Mouse (Mus musculus) intestine, embryonic 15.5 days (tissue): Measurements from ENCODE around the gene Spata31d1b. TPM values are rescaled to one million over a fixed set of nuclear protein-coding genes. Genes with fewer than 3 reads are reported as not detected.
"Not testable (repeated sequence)": the region's sequence is repeated elsewhere in the genome, so short reads cannot be mapped to it uniquely, and the experiment has no call there.

Experiments
- ATAC-seq: fragments of 200-750 bp; cut with Nextera tagmentation; 2 replicates; pipeline ENCODE4 v1.8.0; 2017; ENCODE audit warnings: moderate TSS enrichment, moderate library complexity
- H3K27ac ChIP-seq: fragments of 300-500 bp; sonication (generic); 2 replicates; pipeline ENCODE4 v1.5.1; 2015; ENCODE audit warnings: mild to moderate bottlenecking, inconsistent platforms
- H3K27me3 ChIP-seq: fragments of 300-500 bp; sonication (generic); replicated peaks from 2 replicates; pipeline ENCODE4 v1.6.1; 2015; ENCODE audit warnings: inconsistent platforms
- H3K36me3 ChIP-seq: fragments of 300-500 bp; sonication (generic); 2 replicates; pipeline ENCODE4 v1.6.1; 2015; ENCODE audit warnings: inconsistent platforms
- H3K4me1 ChIP-seq: fragments of 300-500 bp; sonication (generic); replicated peaks from 2 replicates; pipeline ENCODE4 v1.6.1; 2015; ENCODE audit warnings: inconsistent platforms
- H3K4me2 ChIP-seq: fragments of 300-500 bp; sonication (generic); replicated peaks from 2 replicates; pipeline ENCODE4 v1.6.1; 2015; ENCODE audit warnings: mild to moderate bottlenecking, inconsistent platforms
- H3K4me3 ChIP-seq: fragments of 300-500 bp; sonication (generic); replicated peaks from 2 replicates; pipeline ENCODE4 v1.5.1; 2015; ENCODE audit warnings: inconsistent platforms
- H3K9ac ChIP-seq: fragments of 300-500 bp; sonication (generic); 2 replicates; pipeline ENCODE4 v1.6.1; 2015; ENCODE audit warnings: inconsistent platforms
- H3K9me3 ChIP-seq: fragments of 300-500 bp; sonication (generic); 2 replicates; pipeline ENCODE4 v1.6.1; 2016; ENCODE audit warnings: inconsistent platforms
- WGBS: fragments of 180-500 bp; shearing (Covaris S2); methylation state at CpG from one replicate; pipeline ENCODE4 v1.1.7; 2015; 5-methylcytosine and 5-hydroxymethylcytosine counted together
- polyA plus RNA-seq: library from polyadenylated mRNA; unstranded; fragments of >200 nt; fragmentation: Nextera tagmentation; extraction: Ambion mirVana; gene quantifications from 2 replicates; pipeline ENCODE4 v1.2.1, GENCODE M21; 2015

Gene Spata31d1b
- polyA plus RNA-seq, 1 experiment from 2014 or later, result not detected

GRCm38 (mm10) chr13:59734347-59734746 is 22.3 kb downstream of the Spata31d1b start:
- not testable (repeated sequence) for H3K9me3 ChIP-seq, H3K4me3 ChIP-seq, H3K4me1 ChIP-seq, H3K27me3 ChIP-seq, H3K9ac ChIP-seq, H3K36me3 ChIP-seq, H3K27ac ChIP-seq
- WGBS, result 28% methylated on average over 6 of the region's 6 CpGs
- ATAC-seq, result peak; percentile 41
- H3K4me2 ChIP-seq, result 0 out of 2 replicates have a peak overlapping the region, but pooled peaks have one; percentile 6

DNA sequence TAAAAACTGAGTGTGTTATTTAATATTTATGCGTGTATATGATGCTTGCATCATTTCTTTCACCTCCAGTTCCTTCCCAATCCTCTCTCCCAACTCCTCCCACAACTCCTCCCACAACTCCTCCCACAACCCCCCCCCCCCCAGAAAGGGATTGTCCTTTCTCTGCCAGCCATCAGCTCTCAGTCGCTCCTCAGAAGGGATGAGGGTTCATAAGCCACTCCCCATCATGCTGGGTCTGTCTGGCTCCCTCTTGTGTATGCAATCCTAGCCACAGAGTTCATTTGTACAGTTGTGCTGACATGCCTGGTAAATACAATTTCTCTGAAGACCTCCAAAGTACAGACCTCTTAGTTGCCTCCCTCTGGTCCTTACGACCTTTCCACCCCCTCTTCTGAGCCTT is 23.1 kb downstream of the Spata31d1b start:
- Histone ChIP-seq H3K27ac (no peak overlapping the region), H3K9me3 (no peaks in the 10 kb centered on the region), H3K27me3 (0 out of 2 replicates have a peak, but pooled peaks cover 3% of the 10 kb centered on the region), H3K4me1 (no peaks in the 10 kb centered on the region), H3K36me3 (no peaks in the 10 kb centered on the region), H3K4me3 (no peak overlapping the region), H3K4me2 (no peak overlapping the region), H3K9ac (no peak overlapping the region)
- WGBS, result 22% methylated on average over 3 of the region's 3 CpGs
- ATAC-seq, result peak; percentile 65

GRCm38 (mm10) chr13:59738455-59738854 is 26.4 kb downstream of the Spata31d1b start:
- Histone ChIP-seq H3K4me2 (no peak overlapping the region), H3K9ac (no peak overlapping the region), H3K27me3 (no peaks in the 10 kb centered on the region), H3K4me1 (no peaks in the 10 kb centered on the region), H3K36me3 (no peaks in the 10 kb centered on the region), H3K27ac (no peak overlapping the region), H3K4me3 (no peak overlapping the region), H3K9me3 (no peaks in the 10 kb centered on the region)
- 78% methylated on average over 2 of the region's 2 CpGs for WGBS
- no peak for ATAC-seq

DNA sequence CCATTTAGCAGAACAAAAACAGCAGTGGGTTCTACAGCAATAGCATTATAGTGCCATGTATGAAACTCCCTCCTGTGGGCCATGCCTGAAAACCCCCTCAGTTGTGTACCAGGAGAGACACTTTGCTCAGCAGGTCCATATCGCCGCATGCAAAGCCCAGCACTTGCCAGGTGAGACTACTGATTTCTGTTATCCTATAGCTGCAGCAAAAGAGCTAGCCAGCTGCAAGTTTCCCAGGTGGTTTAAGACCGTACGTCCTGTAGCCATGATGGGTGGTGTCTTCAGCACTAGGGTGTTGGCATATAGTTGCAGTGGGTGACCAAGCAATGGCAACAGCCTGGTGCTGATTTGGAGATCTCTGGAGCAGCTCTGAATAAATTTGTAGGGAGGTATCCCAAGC is 27.3 kb downstream of the Spata31d1b start:
- 87% methylated on average over 4 of the region's 4 CpGs for WGBS
- Histone ChIP-seq H3K4me3 (no peak overlapping the region), H3K4me1 (no peaks in the 10 kb centered on the region), H3K27ac (no peak overlapping the region), H3K36me3 (no peaks in the 10 kb centered on the region), H3K27me3 (no peaks in the 10 kb centered on the region), H3K4me2 (no peak overlapping the region), H3K9me3 (no peaks in the 10 kb centered on the region), H3K9ac (no peak overlapping the region)
- no peak for ATAC-seq

DNA sequence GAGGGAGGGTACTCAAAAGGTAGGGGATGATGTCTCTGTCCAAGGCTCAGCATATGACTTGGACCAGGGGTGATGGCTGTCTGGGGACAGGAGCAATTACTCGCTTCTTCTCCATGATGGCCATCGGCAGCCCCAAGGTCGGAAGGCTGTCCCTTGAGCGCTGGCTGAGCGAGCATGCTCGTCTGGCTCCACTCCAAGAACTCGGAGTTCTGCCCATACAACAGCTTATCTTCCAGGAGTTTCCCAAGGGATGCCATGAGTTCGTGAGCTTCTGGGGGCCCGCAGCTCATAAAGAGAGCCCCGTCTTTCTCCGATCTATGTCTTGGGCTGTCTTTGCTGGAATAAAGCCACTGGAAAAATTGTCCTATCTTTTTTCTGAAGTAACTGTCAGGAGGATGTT is 29.0 kb downstream of the Spata31d1b start:
- Histone ChIP-seq H3K27ac (no peak overlapping the region), H3K4me1 (no peaks in the 10 kb centered on the region), H3K36me3 (no peaks in the 10 kb centered on the region), H3K9me3 (no peaks in the 10 kb centered on the region), H3K4me2 (no peak overlapping the region), H3K9ac (no peak overlapping the region), H3K4me3 (no peak overlapping the region), H3K27me3 (no peaks in the 10 kb centered on the region)
- no peak for ATAC-seq
- 85% methylated on average over 11 of the region's 11 CpGs for WGBS

GRCm38 (mm10) chr13:59741697-59742096 is 29.6 kb downstream of the Spata31d1b start:
- Histone ChIP-seq H3K4me1 (no peaks in the 10 kb centered on the region), H3K4me2 (no peak overlapping the region), H3K9me3 (no peaks in the 10 kb centered on the region), H3K9ac (no peak overlapping the region), H3K4me3 (no peak overlapping the region), H3K36me3 (no peaks in the 10 kb centered on the region), H3K27ac (no peak overlapping the region), H3K27me3 (no peaks in the 10 kb centered on the region)
- ATAC-seq, result no peak
- WGBS, result 71% methylated on average over 10 of the region's 10 CpGs

DNA sequence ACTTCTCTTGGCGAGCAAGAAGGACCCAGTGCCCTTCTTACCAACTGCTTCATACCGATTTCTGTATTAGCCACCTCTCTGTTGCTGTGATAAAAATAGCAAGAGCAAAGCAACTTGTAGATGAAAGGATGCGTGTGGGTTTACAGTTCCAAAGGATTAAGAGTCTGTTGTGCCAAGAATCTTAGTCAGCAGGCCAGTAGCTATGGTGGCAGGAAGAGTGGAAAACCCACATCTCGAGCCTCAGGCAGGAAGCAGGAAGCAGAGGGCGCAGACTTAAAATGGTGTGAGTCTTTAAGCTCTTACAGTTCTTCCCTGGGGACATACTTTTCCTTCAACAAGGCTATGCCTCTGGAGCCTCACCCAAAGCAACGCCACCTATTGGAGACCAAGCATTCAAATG is 33.4 kb downstream of the Spata31d1b start:
- H3K4me2 ChIP-seq, result no peak overlapping the region
- 83% methylated on average over 6 of the region's 6 CpGs for WGBS
- H3K4me3 ChIP-seq, result no peak overlapping the region
- H3K36me3 ChIP-seq, result no peaks in the 10 kb centered on the region
- H3K9ac ChIP-seq, result no peak overlapping the region
- no peak overlapping the region for H3K27ac ChIP-seq
- no peak for ATAC-seq
- no peaks in the 10 kb centered on the region for H3K4me1 ChIP-seq
- H3K27me3 ChIP-seq, result no peaks in the 10 kb centered on the region
- H3K9me3 ChIP-seq, result no peaks in the 10 kb centered on the region

GRCm38 (mm10) chr13:59746164-59746563 is 34.1 kb downstream of the Spata31d1b start:
- 80% methylated on average over 5 of the region's 6 CpGs for WGBS
- ATAC-seq, result no peak
- Histone ChIP-seq H3K9me3 (no peaks in the 10 kb centered on the region), H3K4me1 (no peaks in the 10 kb centered on the region), H3K27me3 (no peaks in the 10 kb centered on the region), H3K36me3 (no peaks in the 10 kb centered on the region), H3K9ac (no peak overlapping the region), H3K27ac (no peak overlapping the region), H3K4me3 (no peak overlapping the region), H3K4me2 (no peak overlapping the region)

- no peak within 1 kb of the TSS for H3K4me2 ChIP-seq
- H3K27ac ChIP-seq, result no peak within 1 kb of the TSS
- no peak for ATAC-seq
- H3K9me3 ChIP-seq, result no peaks in the 10 kb centered on the region
- no peaks in the 10 kb centered on the region for H3K27me3 ChIP-seq
- WGBS, result 84% methylated on average over 9 of the region's 9 CpGs
- no peak within 1 kb of the TSS for H3K4me3 ChIP-seq
- no peaks in the 10 kb centered on the region for H3K36me3 ChIP-seq
- H3K4me1 ChIP-seq, result no peaks in the 10 kb centered on the region
- no peak within 1 kb of the TSS for H3K9ac ChIP-seq
Observed at GRCm38 (mm10) chr13:59746711-59747110, 34.6 kb downstream of the Spata31d1b start, which contains the start of gene 1700014D04Rik. TSS of gene 1700014D04Rik (minus strand) at chr13:59746752.

- H3K27me3 ChIP-seq, result no peaks in the 10 kb centered on the region
- no peak overlapping the region for H3K4me3 ChIP-seq
- no peak overlapping the region for H3K9ac ChIP-seq
- H3K4me2 ChIP-seq, result no peak overlapping the region
- H3K27ac ChIP-seq, result no peak overlapping the region
- no peaks in the 10 kb centered on the region for H3K9me3 ChIP-seq
- H3K36me3 ChIP-seq, result peaks cover 2% of the 10 kb centered on the region; the same call in 1 of the 2 replicates
- WGBS, result 57% methylated on average over 12 of the region's 12 CpGs
- ATAC-seq, result no peak
- no peaks in the 10 kb centered on the region for H3K4me1 ChIP-seq
Observed at GRCm38 (mm10) chr13:59750310-59750709, 38.2 kb downstream of the Spata31d1b start.

- WGBS, result 91% methylated on average over 7 of the region's 7 CpGs
- ATAC-seq, result no peak
- peaks cover 12% of the 10 kb centered on the region for H3K36me3 ChIP-seq
Observed at GRCm38 (mm10) chr13:59756906-59757305, 44.8 kb downstream of the Spata31d1b start.

DNA sequence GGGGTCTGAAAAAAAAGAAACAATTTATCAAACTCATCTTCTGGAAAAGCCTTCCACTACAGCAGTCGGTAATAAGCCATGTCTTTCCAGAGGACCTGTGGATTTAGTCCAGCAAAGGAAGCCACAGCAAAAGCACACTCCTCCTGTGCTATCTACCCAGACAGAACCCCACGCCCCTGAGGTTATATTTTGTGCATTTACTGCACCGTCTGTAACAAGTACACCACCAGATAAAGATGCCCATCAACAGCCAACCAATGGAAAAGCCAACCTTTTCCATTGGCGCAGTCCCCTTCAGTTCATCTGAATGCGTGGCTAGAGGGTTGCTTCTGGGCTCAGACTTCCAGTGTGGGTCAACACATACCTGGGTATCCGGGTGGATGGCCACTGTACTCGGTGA is 50.7 kb downstream of the Spata31d1b start:
- 86% methylated on average over 7 of the region's 7 CpGs for WGBS
- Histone ChIP-seq H3K4me3 (no peak overlapping the region), H3K36me3 (peaks cover 14% of the 10 kb centered on the region), H3K9me3 (no peaks in the 10 kb centered on the region), H3K4me2 (no peak overlapping the region), H3K27me3 (no peaks in the 10 kb centered on the region), H3K9ac (no peak overlapping the region), H3K27ac (no peak overlapping the region), H3K4me1 (peaks cover 16% of the 10 kb centered on the region)
- ATAC-seq, result no peak

More at GRCm38 (mm10) chr13:59756906-59757305, 44.8 kb downstream of the Spata31d1b start:
- no peak overlapping the region for H3K9ac ChIP-seq
- no peaks in the 10 kb centered on the region for H3K4me1 ChIP-seq
- no peaks in the 10 kb centered on the region for H3K9me3 ChIP-seq
- H3K27me3 ChIP-seq, result no peaks in the 10 kb centered on the region
- H3K4me3 ChIP-seq, result no peak overlapping the region
- H3K4me2 ChIP-seq, result no peak overlapping the region
- no peak overlapping the region for H3K27ac ChIP-seq

DNA sequence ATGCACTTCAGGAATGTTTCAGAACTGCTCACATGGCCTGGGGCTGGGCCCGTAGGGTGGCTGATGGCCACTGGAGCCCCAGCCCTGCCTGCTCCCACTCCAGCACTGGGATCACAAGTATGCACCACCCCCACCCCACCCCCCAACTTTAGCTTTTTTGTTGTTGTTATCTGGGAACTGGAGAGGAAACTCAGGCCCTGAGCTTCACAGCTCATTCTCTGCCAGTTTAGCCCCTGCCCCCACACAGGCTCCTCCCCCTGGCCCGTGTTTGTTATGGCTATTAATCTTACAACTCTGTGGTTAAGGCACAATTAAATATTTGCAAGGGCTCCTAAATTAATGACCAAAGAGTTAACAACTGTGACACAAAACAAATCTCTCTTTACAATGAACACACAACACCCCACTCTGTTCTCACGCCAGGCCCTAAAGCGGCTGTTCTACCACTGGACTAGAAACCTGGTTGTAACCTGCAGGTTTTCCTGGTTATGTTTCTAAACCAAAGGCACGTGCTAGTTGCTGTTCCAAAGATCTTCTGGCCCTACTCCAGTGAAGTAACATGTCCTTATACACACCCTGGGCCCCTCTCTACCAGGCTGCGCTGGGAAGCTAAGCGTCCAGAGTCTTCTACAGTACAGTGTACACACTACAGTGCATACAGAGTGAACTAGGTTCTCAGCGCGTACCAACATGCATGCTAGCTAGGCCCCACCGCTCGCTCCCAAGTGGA is 54.9 kb downstream of the Spata31d1b start:
- no peaks in the 10 kb centered on the region for H3K9me3 ChIP-seq
- H3K4me1 ChIP-seq, result peaks cover 33% of the 10 kb centered on the region
- WGBS, result 50% methylated on average over 11 of the region's 11 CpGs
- H3K4me3 ChIP-seq, result no peak overlapping the region; the same call in 1 of the 2 replicates
- H3K36me3 ChIP-seq, result peaks cover 6% of the 10 kb centered on the region; the same call in 1 of the 2 replicates
- peak overlapping the region; percentile 73 for H3K27ac ChIP-seq
- peak overlapping the region; percentile 84 for H3K4me2 ChIP-seq
- ATAC-seq, result 0 out of 2 replicates have a peak, but pooled peaks have one; percentile 11
- H3K27me3 ChIP-seq, result no peaks in the 10 kb centered on the region
- 0 out of 2 replicates have a peak overlapping the region, but pooled peaks have one; percentile 15 for H3K9ac ChIP-seq
